Mouse (Mus musculus): ENCODE measurements around the gene Ndufs2.

Ndufs2 gene

DNA sequence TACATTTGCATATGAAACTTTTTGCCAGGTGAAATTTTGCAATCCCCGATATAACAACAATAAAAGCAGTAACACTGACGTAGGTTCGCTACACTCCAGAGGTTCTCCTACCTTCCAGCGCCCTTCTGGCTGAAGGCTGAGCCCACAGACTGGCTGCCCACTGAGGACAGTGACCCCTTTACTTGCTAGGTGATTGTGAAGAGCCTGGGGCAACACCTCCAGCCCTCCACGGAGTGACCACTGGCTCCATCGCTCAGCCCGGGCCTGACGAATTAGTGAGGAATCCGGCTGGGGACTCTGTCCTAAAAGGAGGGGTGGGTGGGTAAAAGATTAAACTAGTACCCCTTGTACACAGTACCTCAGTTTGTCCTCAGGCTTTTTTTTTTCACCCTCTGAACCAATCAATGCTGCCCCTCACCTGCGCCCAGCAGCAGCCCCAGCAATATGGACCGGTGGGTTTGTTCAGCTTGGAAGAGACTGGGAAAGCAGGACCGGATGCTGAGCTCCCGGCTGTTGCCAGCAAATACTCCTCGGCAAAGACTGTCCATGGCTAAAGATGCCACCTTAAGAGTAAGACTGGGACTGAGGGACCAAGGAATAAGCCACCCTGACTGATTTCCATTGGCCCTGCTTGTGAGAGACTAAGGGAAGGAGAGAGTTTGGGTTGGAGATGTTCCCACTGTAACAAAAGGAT, 28.0 kb upstream of the Ndufs2 start:
- DNase-seq (ENCODE audit: low spot score in 2 of 2), result no peak

DNA sequence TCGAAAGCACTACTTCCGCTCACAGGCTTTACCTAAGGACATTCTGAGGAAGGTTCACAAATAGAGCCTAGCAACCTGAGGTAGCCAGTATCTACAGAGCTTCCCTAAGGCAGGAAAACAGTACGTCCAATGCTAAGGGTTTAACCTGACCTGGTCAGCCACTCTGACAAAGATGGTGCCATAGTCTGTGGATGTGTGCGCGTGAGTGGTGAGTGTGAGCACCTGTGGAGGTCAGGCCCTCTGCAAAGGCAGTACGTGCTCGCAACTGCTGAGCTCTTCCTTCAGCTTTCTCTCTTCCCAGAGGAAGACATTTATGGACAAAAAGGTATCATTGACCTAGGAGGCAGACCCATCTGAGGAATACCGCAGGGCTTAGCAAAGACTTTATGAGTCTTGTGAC, 27.2 kb upstream of the Ndufs2 start:
- no peak for DNase-seq (ENCODE audit: low spot score in 2 of 2)

DNA sequence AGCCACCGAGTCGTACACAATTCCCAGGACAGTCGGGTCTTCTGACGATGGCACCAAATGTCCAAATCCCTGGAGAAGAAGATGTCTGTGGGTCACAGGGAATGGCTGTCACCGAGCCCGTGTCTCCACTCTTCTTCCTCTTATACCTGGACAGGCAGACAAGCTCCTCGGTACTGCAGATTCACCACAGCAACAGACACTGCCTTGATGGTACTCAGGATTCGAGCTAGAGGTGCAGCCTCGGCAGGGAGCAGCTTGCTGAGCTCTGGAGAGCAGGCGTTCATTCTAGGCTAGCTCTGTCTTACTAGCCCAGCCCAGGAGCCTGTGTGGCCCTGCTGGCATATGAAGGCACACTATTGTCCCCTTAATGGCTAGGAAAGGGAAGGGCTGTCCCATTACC, 26.5 kb upstream of the Ndufs2 start:
- DNase-seq (ENCODE audit: low spot score in 2 of 2), result no peak

DNA sequence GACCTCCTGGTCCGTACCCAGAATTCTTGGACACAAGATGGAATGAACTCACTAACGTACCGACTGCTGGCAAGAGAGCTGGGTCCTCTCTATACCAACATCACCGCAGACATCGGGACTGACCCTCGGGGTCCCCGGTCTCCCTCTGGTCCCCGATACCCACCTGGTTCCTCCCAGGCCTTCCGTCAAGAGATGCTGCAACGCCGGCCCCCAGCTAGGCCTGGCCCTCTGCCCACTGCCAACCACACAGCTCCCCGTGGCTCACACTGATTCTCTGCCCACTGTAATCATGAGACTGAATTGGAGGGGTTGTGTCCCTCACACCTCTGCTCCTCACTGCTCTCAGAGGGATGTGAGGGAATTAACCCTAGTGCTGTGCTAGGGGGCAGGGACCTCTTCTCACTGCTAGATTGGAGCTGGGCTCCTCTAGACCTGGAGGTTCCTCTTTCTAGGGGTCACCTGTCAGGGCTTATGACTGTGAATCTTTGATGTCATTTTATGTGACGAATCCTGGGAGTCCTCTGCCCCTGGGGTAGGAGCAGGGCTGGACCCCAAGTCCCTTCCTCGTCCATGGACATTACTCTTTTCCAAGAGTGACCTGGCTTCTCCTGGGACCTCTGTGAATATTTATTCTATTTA, 25.0 kb upstream of the Ndufs2 start:
- DNase-seq (ENCODE audit: low spot score in 2 of 2), result no peak

DNA sequence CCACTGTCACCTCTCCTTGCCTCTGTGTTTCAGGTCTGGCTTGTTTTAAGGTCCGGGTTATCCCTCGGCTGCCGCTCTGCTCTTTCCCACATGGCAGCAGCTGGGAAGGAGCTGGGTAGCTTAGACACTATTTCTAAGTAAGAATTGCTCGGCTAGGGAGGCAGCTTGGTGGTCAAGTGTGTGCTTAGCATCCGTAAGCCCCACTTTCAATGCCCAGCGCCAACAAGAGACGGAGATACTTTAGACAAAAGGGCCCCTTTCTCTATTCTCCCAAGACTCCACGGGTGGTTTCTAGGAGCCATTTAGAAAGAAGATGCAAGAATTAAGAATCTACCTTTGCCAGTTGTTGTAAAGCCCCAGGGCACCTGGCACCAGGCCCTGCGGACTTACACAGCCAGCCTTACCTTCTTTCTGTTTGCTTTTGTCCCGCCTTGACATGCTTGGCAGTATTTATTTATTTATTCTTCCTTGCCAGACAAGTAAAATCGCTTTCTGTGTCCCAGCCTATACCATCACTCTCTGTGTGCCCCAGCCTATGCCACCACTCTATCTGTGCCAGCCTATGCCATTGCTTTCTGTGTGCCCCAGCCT, 24.1 kb upstream of the Ndufs2 start:
- no peak for DNase-seq (ENCODE audit: low spot score in 2 of 2)

DNA sequence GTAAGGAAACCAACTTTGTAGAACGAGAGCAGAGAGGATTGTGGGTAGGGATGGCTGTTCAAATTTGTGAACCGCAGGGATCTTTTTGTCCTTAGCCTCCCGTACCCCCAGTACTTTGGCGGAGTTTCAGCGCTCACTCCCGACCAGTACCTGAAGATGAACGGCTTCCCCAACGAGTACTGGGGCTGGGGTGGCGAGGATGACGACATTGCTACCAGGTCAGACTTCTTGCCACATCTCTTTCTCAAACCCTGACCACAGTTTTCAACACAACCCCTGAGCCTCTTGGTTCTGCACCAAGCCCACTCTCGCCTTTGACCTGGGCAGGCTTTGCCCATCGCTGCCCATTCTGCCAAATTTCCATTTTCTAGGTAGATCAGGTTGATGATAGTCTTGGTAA, 23.0 kb upstream of the Ndufs2 start:
- DNase-seq (ENCODE audit: low spot score in 2 of 2), result no peak

DNA sequence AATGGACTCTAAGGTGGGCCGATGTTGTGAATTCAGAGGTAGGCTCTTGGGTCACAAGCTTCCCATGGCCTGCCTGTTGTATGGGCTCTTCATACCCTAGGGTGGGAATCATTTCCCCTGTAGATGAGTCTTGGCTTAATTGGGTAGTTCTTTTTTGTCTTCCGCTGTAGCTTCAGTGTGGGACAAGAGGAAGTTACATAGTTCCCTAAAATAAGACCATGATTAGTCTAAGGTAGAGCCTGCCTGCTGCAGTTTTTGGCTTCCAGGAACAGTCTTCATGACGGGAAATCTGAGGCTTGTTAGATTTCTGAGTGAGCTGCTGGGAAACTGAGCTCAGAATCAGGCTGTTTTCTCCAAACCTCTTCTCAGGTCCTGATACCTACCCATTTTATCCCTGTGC, 20.9 kb upstream of the Ndufs2 start:
- no peak for DNase-seq (ENCODE audit: low spot score in 2 of 2)

DNA sequence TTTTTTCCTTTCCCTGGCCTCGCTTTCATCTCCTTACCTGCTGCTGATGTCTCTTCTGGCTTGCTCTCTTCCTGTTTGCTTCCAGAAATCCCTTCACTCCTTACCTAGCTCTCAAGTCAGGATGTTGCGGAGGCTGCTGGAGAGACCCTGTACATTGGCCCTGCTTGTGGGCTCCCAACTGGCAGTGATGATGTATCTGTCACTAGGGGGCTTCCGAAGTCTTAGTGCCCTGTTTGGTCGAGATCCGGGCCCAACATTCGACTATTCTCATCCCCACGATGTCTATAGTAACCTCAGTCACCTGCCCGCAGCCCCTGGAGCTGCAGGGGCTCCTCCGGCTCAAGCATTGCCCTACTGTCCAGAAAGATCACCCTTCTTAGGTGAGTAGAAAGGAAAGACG, 20.4 kb upstream of the Ndufs2 start:
- DNase-seq (ENCODE audit: low spot score in 2 of 2), result no peak

DNA sequence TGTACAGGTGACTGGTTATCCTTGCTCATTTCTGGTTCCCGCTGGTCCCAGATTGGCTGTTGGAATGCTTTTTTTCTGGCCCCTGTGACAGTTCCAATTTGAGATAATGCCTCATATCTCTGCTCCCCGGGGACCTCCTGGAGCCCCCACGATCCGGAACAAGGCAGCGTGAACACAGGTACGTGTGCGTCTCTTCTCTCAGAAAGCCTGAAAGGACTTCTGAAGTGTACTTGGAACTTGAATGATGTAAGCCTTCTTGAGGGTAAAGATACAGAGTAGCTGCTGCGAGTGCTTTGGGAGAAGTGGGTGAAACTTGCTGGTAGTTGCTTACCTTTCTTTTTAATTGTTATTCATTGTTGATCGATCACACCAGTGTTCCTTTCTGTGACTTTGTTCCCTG, 20.0 kb upstream of the Ndufs2 start:
- DNase-seq (ENCODE audit: low spot score in 2 of 2), result no peak

DNA sequence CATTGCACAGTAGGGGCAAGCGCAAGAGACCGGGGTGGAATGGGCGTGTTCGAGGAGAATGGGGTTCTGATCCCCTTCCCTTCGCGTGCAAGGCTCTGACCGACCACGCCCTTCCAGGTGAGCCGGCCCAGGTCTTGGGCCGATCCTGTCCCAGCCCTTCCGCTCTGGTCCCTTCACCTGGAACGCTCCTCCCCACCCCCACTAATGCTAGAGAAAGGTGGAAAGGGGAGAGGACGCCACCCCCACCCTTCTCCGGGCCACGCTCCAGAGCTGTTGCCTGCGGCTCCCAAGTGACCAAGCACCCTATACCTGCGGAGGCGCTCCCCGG, 19.3 kb upstream of the Ndufs2 start:
- no peak for DNase-seq (ENCODE audit: low spot score in 2 of 2)

DNA sequence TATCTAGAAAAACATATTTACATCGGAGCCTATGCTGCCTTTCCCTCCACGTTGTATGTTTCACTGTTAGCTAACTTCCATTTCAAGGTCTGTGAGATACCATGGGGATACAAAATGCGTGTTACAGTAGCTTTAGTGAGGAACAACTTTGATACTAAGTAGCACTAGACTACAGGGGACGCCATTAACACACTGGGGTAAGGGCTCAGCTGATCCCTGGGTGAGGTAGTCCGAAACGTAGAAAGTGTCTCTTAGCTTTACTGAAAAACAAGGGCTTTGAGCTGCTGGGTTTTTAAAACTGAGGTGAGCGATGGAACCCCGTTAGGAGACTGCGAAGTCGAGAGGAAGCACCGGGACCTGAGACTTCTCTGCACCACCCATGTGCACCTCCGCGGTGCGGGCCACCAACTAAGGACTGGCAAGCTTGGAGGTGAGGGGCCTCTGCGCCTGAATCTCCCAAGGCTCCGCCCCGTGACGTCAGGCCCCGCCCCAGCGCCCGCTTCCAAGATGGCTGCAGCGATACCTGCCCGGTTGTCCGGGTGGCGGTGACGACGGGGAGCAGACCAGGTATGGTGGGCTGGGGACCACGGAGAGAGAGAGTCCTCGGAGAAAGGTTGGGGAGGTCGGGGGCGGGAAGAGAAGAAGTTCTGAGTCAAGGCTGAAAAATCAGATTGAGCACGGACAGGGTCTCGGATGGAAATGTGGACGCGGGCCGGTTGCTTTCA, 18.8 kb upstream of the Ndufs2 start, which contains the start of gene B4galt3:
TSS of gene B4galt3 (plus strand) at position 481 of the 725 bp plus-strand sequence.
- DNase-seq (ENCODE audit: low spot score in 2 of 2), result peak; percentile 98 to 99

DNA sequence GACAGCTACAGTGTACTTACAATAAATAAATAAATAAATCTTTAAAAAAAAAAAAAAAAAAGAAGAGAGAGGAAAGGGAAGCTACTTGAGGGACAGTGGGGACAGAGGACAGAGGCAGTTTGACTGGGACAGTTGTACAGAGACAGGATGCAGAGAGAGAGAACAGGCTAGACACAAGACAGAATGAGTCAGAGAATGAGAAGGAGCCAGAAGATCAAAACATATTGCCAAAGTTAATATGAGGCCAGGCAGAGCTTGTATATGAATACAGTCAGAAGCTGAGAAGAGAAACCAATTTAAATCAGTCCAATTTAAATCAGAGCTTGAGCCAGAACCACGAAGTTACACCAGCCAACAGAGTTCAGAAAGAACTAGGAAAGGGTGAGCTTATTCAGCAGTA, 17.2 kb upstream of the Ndufs2 start:
- DNase-seq (ENCODE audit: low spot score in 2 of 2), result no peak

DNA sequence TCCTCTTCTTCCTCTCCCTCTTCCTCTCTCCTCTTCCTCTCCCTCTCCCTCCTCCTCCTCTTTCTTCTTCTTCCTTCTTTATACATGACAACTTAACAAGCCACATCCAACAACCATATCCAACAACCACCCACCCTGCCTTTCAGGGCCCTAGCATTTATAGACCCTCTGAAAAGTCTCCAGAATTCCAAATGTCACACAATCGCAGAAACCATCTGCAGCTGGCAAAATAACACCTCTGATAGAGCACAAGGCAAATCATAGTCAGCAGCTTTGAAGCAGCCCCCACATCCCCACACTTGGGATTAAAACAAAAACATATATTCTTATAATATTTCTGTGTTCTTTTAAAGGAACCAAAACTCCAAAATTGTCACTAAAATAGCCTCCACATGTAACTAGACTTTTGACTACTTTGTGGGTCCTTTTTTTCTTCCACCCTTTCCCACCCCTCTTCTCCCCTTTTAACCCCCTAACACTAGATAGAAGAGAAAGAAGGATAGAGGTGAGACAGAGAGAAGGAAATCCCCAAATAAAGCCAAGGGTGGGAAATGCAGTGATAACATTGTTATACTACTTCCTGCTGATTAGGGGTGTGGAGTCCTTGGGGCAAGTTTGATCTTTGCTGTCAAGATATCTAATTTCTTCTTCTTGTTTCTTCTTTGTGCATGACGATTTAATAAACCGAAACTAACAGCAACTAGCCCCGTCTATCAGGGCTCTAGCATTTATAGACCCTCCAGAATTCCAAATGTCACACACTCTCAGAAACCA, 15.0 kb upstream of the Ndufs2 start:
- no peak for DNase-seq (ENCODE audit: low spot score in 2 of 2)

DNA sequence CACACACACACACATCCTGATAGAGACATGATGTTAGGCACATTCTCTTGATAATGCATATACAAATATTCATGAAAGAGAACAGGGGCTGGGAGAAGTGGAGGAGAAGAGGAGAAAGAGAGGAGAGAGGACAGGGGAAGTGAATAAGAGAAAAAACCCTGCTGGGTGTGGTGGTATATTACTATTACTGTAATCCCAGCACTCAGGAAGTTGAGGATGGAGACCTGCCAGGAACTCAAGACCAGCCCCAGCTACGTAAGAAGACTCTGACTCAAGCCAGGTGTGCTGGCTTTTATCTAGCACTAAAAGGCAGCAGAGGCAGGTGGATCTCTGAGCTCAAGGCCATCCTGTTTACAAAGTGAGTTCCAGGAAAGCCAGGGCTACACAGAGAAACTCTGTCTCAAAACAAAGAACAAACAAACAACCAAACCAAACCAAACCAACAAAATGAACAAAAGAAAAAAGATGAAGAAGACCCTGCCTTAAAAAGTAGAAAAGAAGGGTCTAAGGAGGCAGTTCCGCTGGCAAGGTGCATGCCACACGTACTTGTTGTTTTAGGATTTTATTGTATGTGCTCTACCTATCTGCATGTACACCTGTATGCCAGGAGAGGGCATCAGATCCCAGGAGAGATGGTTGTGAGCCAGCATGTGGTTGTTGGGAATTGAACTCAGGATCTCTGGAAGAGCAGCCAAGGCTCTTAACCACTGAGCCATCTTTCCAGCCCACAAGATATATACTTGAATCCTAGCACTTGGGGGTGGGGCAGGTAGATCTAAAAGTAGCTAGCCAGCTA, 12.7 kb upstream of the Ndufs2 start:
- no peak for DNase-seq (ENCODE audit: low spot score in 2 of 2)

DNA sequence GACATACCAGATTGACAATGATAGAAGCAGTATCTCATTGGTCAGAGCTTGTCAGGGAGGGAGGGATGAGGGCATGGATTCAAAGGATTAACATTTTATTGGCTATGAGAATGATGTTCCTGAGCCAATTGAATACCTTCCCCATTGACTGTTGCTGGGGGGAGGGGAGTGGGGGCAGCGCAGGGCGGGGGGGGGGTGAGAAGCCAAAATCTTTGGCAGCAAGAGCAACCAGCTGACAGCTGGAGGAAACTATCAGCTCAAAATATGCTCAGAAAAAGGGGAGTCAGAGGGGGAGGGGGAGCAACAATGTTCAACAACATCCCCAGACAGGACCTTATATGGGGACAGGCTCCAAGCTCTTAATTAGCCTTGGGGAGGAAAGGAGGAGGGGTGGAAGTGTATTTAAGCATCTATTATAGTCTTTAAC, 12.0 kb upstream of the Ndufs2 start:
- no peak for DNase-seq (ENCODE audit: low spot score in 2 of 2)

DNA sequence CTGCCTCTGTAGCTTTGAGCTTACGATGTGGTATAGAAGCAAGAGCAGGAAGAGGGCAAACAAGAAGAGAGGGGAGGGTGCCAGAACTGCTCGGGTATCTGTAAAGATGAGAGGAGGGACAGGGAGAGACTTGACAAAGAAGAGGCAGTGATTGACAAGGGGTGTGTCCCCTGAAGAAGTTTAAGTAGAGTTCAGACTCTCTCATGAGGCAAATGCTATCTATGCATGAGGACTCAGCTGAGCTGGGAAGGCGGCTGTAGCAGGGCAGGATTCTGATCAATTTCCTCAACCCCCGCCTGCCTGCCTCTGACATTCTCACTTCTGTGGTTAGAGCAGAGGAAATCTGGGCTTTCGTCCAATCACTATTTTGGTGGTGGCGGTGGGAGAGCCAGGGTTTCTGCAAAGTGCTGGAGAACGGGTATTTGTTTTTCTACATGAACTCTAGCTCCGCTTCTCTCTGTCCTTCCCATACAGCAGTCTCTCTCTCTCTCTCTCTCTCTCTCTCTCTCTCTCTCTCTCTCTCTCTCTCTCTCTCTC, 11.5 kb upstream of the Ndufs2 start:
- DNase-seq (ENCODE audit: low spot score in 2 of 2), result no peak

DNA sequence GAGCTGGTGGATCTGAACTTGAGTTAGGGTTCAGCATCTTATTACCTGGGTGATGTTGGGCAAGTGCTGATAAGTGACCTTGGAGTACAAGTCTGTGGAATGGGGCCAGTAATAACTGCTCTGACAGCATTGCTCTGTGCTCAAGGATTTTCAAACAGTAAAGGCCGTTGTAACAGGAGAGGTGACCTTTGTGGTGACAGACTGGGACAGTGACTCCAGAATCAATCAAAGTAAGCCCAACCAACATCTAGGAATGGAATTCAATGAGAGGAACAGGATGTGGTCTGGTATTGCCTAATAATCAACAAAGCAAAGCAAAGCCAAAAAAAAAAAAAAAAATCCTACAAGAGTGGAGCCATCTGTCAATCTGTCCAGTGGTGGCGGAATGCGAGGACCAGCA, 9.1 kb upstream of the Ndufs2 start:
- DNase-seq (ENCODE audit: low spot score in 2 of 2), result no peak

DNA sequence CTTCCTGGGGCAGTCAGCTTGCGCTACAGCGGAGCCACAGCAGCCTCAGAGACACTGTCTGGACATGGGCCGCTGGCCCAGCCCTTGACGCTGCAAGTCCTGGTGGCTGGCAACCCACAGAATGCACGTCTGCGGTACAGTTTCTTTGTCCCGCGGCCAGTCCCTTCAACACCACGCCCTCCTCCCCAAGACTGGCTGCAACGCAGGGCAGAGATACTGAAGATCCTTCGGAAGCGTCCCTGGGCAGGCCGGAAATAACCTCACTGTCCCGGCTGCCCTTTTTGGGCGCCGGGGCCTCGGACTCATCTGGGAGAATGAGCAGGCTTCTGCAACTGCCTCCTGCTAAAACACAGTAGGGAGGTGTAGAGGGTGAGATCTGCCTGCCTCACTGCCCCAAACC, 7.7 kb upstream of the Ndufs2 start:
- no peak for DNase-seq (ENCODE audit: low spot score in 2 of 2)

DNA sequence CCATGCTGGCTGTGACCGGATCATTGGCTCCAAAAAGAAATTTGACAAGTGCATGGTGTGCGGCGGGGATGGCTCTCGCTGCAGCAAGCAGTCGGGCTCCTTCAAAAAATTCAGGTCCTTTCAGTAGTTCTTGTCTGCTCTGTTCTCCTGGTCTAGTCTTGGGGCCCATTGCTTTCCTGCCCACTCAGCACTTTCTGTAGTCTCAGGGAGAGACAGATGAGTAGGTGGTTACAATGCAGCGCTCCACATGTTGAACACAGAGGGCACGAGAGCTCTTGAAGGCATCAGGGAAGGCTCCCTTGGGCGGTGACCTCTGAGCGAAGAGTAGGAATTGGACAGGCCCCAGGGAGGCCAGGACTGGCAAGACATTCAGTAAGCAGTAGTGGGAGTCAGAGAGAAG, 6.6 kb upstream of the Ndufs2 start:
- DNase-seq (ENCODE audit: low spot score in 2 of 2), result no peak

DNA sequence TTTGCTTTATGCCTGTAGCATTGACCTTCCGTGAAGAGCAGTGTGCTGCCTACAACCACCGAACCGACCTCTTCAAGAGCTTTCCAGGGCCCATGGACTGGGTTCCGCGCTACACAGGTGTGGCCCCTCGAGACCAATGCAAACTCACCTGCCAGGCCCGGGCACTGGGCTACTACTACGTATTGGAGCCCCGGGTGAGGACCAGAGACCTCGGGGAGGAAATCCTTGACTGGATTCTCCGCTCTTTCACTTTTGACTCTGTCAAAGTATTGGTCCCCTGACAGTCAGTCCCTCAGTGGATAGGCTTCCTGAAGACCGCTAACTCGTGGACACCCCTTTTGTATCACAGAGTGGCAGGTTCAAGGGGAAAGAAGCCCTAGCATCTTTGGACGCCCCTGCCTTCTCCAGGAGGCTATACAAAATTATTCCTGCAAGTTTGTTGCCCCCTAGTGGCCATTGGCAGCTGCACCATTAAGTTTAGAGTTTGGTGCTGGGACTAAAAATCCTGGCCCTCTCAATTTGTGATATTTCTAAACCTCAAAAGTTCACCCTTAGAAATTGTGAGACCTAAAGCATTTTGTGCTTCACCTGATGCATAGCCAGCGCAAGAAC, 5.9 kb upstream of the Ndufs2 start:
- DNase-seq (ENCODE audit: low spot score in 2 of 2), result peak in 1 of 2 experiments; percentile 63

All from spleen, postnatal 14 days (tissue).